Mouse (Mus musculus): ENCODE data around the gene Mbnl2. TPM values are rescaled to one million over a fixed set of nuclear protein-coding genes. Genes with fewer than 3 reads are reported as not detected.

Gene Mbnl2
- 129 and 130 TPM in 2 replicates for polyA plus RNA-seq (2014; fragmentation: Nextera tagmentation; extraction: Ambion mirVana)

DNA sequence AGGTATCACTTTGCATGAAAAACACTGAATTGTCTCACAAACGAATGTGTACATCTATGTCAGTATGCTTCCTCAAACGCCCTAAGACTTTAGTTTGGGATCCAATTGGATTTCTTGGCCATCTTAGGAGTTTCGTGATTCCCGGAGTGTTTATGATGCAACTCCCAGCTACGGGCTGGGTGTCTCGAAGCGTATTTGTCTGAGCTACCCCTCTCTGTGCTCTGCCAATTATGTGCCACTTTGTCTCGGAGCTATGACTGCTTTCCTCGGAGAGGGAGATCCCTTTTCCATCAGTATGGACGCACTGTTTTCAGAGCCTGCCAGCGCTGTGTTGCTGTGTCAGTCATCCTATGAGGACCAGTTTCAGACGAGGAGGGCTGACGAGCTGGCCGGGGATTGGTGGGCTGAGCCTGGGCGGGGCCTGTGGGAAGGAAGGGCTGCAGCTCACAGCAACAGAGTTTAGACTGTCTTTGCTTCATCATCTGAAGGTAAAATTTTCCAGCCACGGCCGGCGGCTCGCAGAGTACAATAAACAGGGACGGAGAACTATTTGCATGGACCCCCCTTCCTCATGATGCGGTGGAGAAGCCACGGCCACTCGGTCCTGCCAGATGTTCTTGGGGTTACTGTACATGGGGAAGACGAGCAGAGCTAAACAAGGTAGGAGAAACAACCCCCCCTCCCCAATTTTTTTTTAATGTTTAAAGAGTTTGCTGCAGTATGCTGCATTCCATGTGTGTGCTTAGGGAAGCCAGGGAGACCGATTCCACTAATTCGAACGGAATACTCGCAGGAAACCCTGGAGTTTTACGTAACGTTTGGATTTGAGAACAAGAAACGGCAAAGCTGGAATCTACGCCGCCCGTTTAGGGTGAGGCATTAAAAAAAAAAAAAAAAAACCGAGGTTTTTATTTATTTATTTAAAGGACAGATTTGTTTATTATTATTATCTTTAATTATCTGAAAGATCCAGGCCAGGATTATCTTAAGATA lies at the start of gene Mbnl2:
Gene Mbnl2 (plus strand): TSS at position 424 of the 993 bp plus-strand sequence.
- peak within 1 kb of the TSS; percentile 70 to 96 for H3K4me3 ChIP-seq (ENCODE audit: control insufficient read depth in 1 of 2, insufficient read depth in 1 of 2, low read depth in 1 of 2, low read length in 2 of 2)
- ATAC-seq (ENCODE audit: insufficient number of reproducible peaks, insufficient read depth, low FRiP score, low read depth): peak; percentile 97
- H3K36me3 ChIP-seq (ENCODE audit: control insufficient read depth, insufficient read depth, low read length): no peaks in the 10 kb centered on the region
- no peaks in the 10 kb centered on the region for H3K9me3 ChIP-seq (ENCODE audit: control insufficient read depth, low read length)
- 1% methylated on average over 35 of the region's 35 CpGs for WGBS
- H3K4me1 ChIP-seq (ENCODE audit: control insufficient read depth in 2 of 2, insufficient read depth in 2 of 2, low read length in 2 of 2): peaks cover 18 to 33% of the 10 kb centered on the region in 2 experiments
- H3K27me3 ChIP-seq (ENCODE audit: control insufficient read depth, insufficient read depth, low read length): no peaks in the 10 kb centered on the region
- peak within 1 kb of the TSS; percentile 86 for H3K4me2 ChIP-seq (ENCODE audit: low read length)
- peak within 1 kb of the TSS; percentile 79 for H3K9ac ChIP-seq (ENCODE audit: low read length)
- peak within 1 kb of the TSS; percentile 95 to 98 for H3K27ac ChIP-seq (replicated peaks in 1 of 2; ENCODE audit: control insufficient read depth in 1 of 2, insufficient read depth in 1 of 2, low read depth in 2 of 2, low read length in 2 of 2)

DNA sequence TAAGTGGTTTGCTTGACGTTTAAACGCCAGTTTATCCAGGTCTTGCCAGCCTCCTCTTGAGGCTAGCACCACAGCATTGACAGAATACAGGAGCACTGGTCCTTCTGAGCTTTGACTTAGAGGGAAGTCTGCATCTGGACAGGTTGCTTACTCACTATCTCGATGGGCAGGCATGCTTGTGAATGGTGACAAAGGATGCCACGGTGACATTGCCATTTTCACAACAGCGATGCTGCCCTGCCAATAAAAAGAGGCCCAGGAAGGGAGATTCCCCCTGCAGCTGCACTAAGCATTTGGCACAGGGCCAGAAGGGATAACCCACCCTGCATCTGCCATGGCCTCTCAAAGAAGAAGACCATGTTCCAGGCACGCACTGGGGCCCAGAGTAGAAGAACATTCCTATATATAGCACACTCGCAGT lies 43.4 kb upstream of the Mbnl2 start:
- H3K4me2 ChIP-seq (ENCODE audit: low read length): peak overlapping the region; percentile 37
- WGBS: 20% methylated on average over 7 of the region's 7 CpGs
- peak overlapping the region; percentile 5 to 65; a peak in 3 of 4 replicates for H3K27ac ChIP-seq (replicated peaks in 1 of 2; ENCODE audit: control insufficient read depth in 1 of 2, insufficient read depth in 1 of 2, low read depth in 2 of 2, low read length in 2 of 2)
- H3K4me3 ChIP-seq (ENCODE audit: control insufficient read depth in 1 of 2, insufficient read depth in 1 of 2, low read depth in 1 of 2, low read length in 2 of 2): no peak overlapping the region
- no peaks in the 10 kb centered on the region for H3K36me3 ChIP-seq (ENCODE audit: control insufficient read depth, insufficient read depth, low read length)
- no peaks in the 10 kb centered on the region; the same call in 1 of the 2 replicates for H3K9me3 ChIP-seq (ENCODE audit: control insufficient read depth, low read length)
- peaks cover 11 to 30% of the 10 kb centered on the region in 2 experiments; a peak in 3 of 4 replicates for H3K4me1 ChIP-seq (ENCODE audit: control insufficient read depth in 2 of 2, insufficient read depth in 2 of 2, low read length in 2 of 2)
- no peak overlapping the region for H3K9ac ChIP-seq (ENCODE audit: low read length)
- H3K27me3 ChIP-seq (ENCODE audit: control insufficient read depth, insufficient read depth, low read length): no peaks in the 10 kb centered on the region
- ATAC-seq (ENCODE audit: insufficient number of reproducible peaks, insufficient read depth, low FRiP score, low read depth): peak; percentile 45

DNA sequence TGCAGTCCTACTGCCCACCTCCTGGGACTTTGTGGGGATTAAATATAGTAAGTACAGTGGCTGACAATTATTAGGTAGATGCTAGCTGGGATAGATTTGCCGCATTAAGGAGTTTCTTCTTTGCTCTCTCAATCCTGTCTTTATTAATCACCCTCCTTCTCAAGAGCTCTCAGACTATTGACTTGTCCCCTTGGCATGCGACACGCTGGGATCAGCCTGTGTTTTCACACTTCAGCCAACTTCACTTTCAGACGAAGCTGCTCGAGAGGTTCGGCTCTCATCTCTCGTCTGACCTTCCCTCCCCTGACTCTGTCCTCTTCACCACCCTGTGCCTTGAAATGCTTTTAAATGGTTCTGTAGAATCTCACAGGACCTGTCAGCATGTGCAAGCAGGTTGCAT lies 39.9 kb upstream of the Mbnl2 start:
- no peaks in the 10 kb centered on the region for H3K27me3 ChIP-seq (ENCODE audit: control insufficient read depth, insufficient read depth, low read length)
- no peaks in the 10 kb centered on the region for H3K36me3 ChIP-seq (ENCODE audit: control insufficient read depth, insufficient read depth, low read length)
- no peak overlapping the region for H3K4me3 ChIP-seq (ENCODE audit: control insufficient read depth in 1 of 2, insufficient read depth in 1 of 2, low read depth in 1 of 2, low read length in 2 of 2)
- H3K9ac ChIP-seq (ENCODE audit: low read length): no peak overlapping the region
- 0 out of 2 replicates have a peak overlapping the region, but pooled peaks have one; percentile 8 for H3K4me2 ChIP-seq (ENCODE audit: low read length)
- no peak for ATAC-seq (ENCODE audit: insufficient number of reproducible peaks, insufficient read depth, low FRiP score, low read depth)
- 28% methylated on average over 7 of the region's 7 CpGs for WGBS
- peaks cover 11 to 30% of the 10 kb centered on the region in 2 experiments; a peak in 3 of 4 replicates for H3K4me1 ChIP-seq (ENCODE audit: control insufficient read depth in 2 of 2, insufficient read depth in 2 of 2, low read length in 2 of 2)
- 0 out of 4 replicates have a peak overlapping the region, but pooled peaks of 1 of the 2 experiments have one; percentile 5 for H3K27ac ChIP-seq (replicated peaks in 1 of 2; ENCODE audit: control insufficient read depth in 1 of 2, insufficient read depth in 1 of 2, low read depth in 2 of 2, low read length in 2 of 2)
- H3K9me3 ChIP-seq (ENCODE audit: control insufficient read depth, low read length): no peaks in the 10 kb centered on the region

DNA sequence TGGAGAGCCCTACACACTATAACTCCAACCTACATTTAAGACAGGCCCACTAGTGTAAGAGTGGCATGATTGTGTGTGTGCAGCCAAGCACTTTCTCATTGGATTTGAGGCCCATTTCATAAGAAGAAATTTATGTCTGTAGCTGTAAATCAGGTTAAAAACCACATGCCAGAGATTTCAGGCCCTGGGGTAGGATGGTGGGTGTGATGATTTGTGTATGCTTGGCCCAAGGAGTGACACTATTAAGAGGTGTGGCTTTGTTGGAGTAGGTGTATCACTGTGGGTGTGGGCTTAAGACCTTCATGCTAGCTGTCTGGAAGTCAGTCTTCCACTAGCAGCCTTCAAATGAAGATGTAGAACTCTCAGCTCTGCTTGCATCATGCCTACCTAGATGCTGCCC lies 37.0 kb upstream of the Mbnl2 start:
- no peak overlapping the region for H3K27ac ChIP-seq (replicated peaks in 1 of 2; ENCODE audit: control insufficient read depth in 1 of 2, insufficient read depth in 1 of 2, low read depth in 2 of 2, low read length in 2 of 2)
- peaks cover 10 to 23% of the 10 kb centered on the region in 2 experiments; a peak in 3 of 4 replicates for H3K4me1 ChIP-seq (ENCODE audit: control insufficient read depth in 2 of 2, insufficient read depth in 2 of 2, low read length in 2 of 2)
- no peaks in the 10 kb centered on the region for H3K9me3 ChIP-seq (ENCODE audit: control insufficient read depth, low read length)
- no peak overlapping the region for H3K9ac ChIP-seq (ENCODE audit: low read length)
- no peak for ATAC-seq (ENCODE audit: insufficient number of reproducible peaks, insufficient read depth, low FRiP score, low read depth)
- no peaks in the 10 kb centered on the region for H3K36me3 ChIP-seq (ENCODE audit: control insufficient read depth, insufficient read depth, low read length)
- no peaks in the 10 kb centered on the region for H3K27me3 ChIP-seq (ENCODE audit: control insufficient read depth, insufficient read depth, low read length)
- H3K4me3 ChIP-seq (ENCODE audit: control insufficient read depth in 1 of 2, insufficient read depth in 1 of 2, low read depth in 1 of 2, low read length in 2 of 2): no peak overlapping the region
- no peak overlapping the region for H3K4me2 ChIP-seq (ENCODE audit: low read length)

DNA sequence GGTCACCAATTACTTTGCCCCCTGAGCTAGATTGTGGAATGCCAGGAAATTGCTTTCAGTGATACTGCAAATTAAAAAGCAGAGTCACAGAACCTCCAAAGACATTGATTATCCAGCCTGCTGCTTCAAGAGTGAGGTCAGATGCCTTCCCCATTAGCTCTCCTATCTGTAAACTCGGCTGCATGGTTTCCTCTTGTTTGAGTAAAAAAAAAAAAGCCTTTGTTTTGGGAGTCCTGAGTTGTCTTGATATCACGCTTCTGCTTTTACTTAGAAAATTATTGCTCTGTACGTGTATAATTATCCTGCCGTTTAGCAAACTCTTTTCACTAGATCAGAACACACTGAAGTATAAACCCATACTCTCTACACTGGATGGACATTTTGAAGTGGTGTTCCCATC lies 35.3 kb upstream of the Mbnl2 start:
- H3K4me3 ChIP-seq (ENCODE audit: control insufficient read depth in 1 of 2, insufficient read depth in 1 of 2, low read depth in 1 of 2, low read length in 2 of 2): no peak overlapping the region
- no peaks in the 10 kb centered on the region for H3K9me3 ChIP-seq (ENCODE audit: control insufficient read depth, low read length)
- no peak overlapping the region for H3K9ac ChIP-seq (ENCODE audit: low read length)
- no peaks in the 10 kb centered on the region for H3K36me3 ChIP-seq (ENCODE audit: control insufficient read depth, insufficient read depth, low read length)
- no peak overlapping the region for H3K4me2 ChIP-seq (ENCODE audit: low read length)
- no peaks in the 10 kb centered on the region for H3K27me3 ChIP-seq (ENCODE audit: control insufficient read depth, insufficient read depth, low read length)
- WGBS: 38% methylated on average over 4 of the region's 4 CpGs
- H3K27ac ChIP-seq (replicated peaks in 1 of 2; ENCODE audit: control insufficient read depth in 1 of 2, insufficient read depth in 1 of 2, low read depth in 2 of 2, low read length in 2 of 2): no peak overlapping the region
- no peak for ATAC-seq (ENCODE audit: insufficient number of reproducible peaks, insufficient read depth, low FRiP score, low read depth)
- H3K4me1 ChIP-seq (ENCODE audit: control insufficient read depth in 2 of 2, insufficient read depth in 2 of 2, low read length in 2 of 2): peaks cover 10 to 22% of the 10 kb centered on the region in 2 experiments; a peak in 3 of 4 replicates

DNA sequence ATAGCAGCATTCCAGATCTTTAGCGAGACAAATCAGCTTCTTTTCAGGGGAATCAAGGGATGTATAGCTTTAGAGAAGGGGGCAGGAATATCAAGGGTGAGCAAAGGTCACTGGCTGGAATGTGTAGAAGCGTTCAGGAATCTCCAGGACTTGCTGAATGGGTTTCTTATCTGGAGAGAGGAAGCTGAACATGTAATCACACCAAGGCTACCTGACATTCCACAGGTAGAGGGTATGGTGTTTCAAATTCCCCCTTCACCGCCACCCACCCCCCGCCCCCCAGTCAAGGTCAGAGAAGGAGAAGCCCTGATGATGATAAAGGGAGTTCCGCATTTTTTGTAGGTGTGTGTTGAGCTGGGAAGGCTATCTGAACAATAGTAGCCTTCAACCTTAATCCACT lies 32.8 kb upstream of the Mbnl2 start:
- Histone ChIP-seq H3K27me3 (ENCODE audit: control insufficient read depth, insufficient read depth, low read length) (no peaks in the 10 kb centered on the region), H3K4me2 (ENCODE audit: low read length) (no peak overlapping the region), H3K27ac (replicated peaks in 1 of 2; ENCODE audit: control insufficient read depth in 1 of 2, insufficient read depth in 1 of 2, low read depth in 2 of 2, low read length in 2 of 2) (no peak overlapping the region), H3K4me3 (ENCODE audit: control insufficient read depth in 1 of 2, insufficient read depth in 1 of 2, low read depth in 1 of 2, low read length in 2 of 2) (no peak overlapping the region), H3K9me3 (ENCODE audit: control insufficient read depth, low read length) (no peaks in the 10 kb centered on the region), H3K4me1 (ENCODE audit: control insufficient read depth in 2 of 2, insufficient read depth in 2 of 2, low read length in 2 of 2) (peaks cover 5 to 11% of the 10 kb centered on the region in 2 experiments; a peak in 3 of 4 replicates), H3K9ac (ENCODE audit: low read length) (no peak overlapping the region), H3K36me3 (ENCODE audit: control insufficient read depth, insufficient read depth, low read length) (no peaks in the 10 kb centered on the region)
- 28% methylated on average over 5 of the region's 5 CpGs for WGBS
- ATAC-seq (ENCODE audit: insufficient number of reproducible peaks, insufficient read depth, low FRiP score, low read depth): no peak

DNA sequence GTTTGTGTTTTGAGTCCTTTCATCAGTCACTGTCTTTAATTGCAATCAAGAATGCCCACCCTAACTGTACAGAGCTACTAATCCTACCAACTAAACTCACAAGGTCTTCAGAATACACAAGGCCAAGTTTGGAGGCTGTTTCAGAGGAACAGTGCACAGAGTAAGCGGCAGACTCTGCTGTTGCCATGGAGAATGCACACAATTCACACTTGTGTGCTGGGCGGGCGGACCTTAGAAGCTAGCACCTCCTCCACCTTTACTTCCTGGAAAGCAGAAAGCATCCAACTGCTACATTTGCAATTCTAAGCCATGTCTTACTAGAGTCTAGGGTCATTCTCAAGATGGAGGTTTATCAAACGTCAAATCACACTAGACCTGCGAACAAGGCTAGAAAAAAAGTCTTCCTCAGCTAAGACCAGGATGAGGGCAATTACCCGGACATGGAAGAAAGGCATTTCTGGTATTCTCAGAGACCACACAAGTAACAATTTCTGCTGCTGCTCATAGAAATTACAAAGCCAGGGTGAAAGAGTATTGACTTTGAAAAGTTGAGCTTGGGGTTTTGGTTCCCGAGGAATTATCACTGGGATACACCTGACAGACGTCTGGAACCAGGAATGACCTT lies 30.3 kb upstream of the Mbnl2 start:
- WGBS: 72% methylated on average over 8 of the region's 8 CpGs
- no peak for ATAC-seq (ENCODE audit: insufficient number of reproducible peaks, insufficient read depth, low FRiP score, low read depth)
- H3K27ac ChIP-seq (replicated peaks in 1 of 2; ENCODE audit: control insufficient read depth in 1 of 2, insufficient read depth in 1 of 2, low read depth in 2 of 2, low read length in 2 of 2): no peak overlapping the region
- no peak overlapping the region for H3K9ac ChIP-seq (ENCODE audit: low read length)
- no peak overlapping the region for H3K4me2 ChIP-seq (ENCODE audit: low read length)
- H3K36me3 ChIP-seq (ENCODE audit: control insufficient read depth, insufficient read depth, low read length): no peaks in the 10 kb centered on the region
- H3K9me3 ChIP-seq (ENCODE audit: control insufficient read depth, low read length): no peaks in the 10 kb centered on the region
- peaks cover 5 to 11% of the 10 kb centered on the region in 2 experiments; a peak in 3 of 4 replicates for H3K4me1 ChIP-seq (ENCODE audit: control insufficient read depth in 2 of 2, insufficient read depth in 2 of 2, low read length in 2 of 2)
- H3K4me3 ChIP-seq (ENCODE audit: control insufficient read depth in 1 of 2, insufficient read depth in 1 of 2, low read depth in 1 of 2, low read length in 2 of 2): no peak overlapping the region
- no peaks in the 10 kb centered on the region for H3K27me3 ChIP-seq (ENCODE audit: control insufficient read depth, insufficient read depth, low read length)

Data from heart, embryonic 14.5 days (tissue).